Mouse (Mus musculus): ENCODE data around the gene Tnfsf15.

GRCm38 (mm10) chr4:63743660-63744059 is 1.3 kb downstream of the Tnfsf15 start:
- no peak for TF ChIP-seq MAFK (IDR thresholded peaks at IDR 0.05; ENCODE audit: insufficient read depth, low read depth, low read length)
- no peak for TF ChIP-seq ZC3H11A (IDR thresholded peaks at IDR 0.05; ENCODE audit: borderline replicate concordance, low read depth, low read length)
- TF ChIP-seq ZNF384 (IDR thresholded peaks at IDR 0.05; ENCODE audit: low read depth, low read length), result no peak
- no peak for TF ChIP-seq CHD2 (IDR thresholded peaks at IDR 0.05; ENCODE audit: low read depth, low read length)

Measured in ES-E14 (cell line).